Mouse (Mus musculus): ENCODE results near the gene Tspo. TPM values are rescaled to one million over a fixed set of nuclear protein-coding genes. Genes with fewer than 3 reads are reported as not detected.

Gene Tspo
- polyA plus RNA-seq, 1 experiment from 2014 or later = 40.7 TPM

DNA sequence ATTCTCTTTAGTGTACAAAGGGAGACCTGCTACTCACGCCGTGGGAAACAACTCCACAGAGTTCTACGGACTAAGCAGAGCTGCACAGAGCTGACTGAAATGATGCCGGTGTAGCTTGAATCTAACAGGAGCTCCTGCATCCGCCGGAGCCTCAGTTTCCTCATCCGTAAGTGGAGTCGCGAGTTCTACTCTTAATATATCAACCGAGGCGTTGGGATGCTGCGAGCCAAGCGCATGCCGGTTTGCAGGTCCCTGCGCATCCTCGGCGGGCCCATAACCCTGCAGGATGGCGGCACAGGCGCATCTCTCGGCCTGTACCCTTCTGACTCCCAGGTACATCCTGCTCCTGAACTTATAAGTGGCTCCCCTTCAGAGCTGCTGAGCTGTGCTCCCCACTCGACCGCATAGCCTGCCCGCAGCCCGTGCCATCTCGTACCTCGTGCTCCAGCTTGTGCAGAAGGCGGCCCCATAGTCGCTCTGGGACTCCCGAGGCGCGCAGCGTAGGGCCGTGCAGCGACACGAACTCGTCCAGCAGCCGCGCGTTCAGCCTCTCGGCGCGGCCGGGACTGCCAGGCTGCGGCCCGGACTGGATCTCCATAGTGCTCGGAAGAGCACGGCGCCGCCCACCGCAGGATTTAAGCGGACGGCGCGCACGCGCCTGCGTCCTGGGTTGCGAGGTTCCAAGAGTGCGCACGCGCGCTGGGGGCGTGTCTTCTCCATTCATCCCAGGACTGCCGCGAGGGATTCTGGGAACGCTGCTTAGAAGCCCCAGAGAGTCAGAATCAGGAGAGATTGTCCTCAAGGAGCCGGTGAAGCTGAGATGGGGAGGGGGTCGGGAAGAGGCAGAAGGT, 31.3 kb downstream of the Tspo start, which contains the start of gene Ttll12:
Gene Ttll12 (minus strand): TSS at position 645 of the 851 bp plus-strand sequence.
- no peaks in the 10 kb centered on the region for H3K9me3 ChIP-seq
- under 1% methylated on average over 68 of the region's 68 CpGs for WGBS
- H3K4me1 ChIP-seq (replicated peaks) = peaks cover 37% of the 10 kb centered on the region
- peak within 1 kb of the TSS; percentile 92 for H3K4me3 ChIP-seq
- peak within 1 kb of the TSS; percentile 93 for H3K27ac ChIP-seq
- H3K27me3 ChIP-seq (ENCODE audit: insufficient read depth, poor library complexity, severe bottlenecking) = no peaks in the 10 kb centered on the region
- peaks cover 27% of the 10 kb centered on the region for H3K36me3 ChIP-seq
- DNase-seq (ENCODE audit: low spot score) = peak; percentile 95

DNA sequence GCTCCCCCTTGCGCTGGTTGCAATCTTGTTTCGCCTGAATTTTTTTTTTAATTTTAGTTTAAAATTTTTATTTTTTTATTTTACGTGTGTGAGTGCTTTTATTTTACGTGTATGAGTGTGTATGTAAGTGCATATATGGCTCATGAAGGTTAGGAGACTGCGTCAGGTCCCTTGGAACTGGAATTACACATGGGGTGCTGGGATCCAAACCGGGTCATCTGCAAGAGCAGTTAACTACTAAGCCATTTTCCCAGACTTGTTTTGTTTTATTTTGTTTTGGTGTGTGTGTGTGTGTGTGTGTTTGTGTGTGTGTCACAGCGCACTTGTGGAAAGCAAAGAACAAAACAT, 31.9 kb downstream of the Tspo start:
- Histone ChIP-seq H3K36me3 (peaks cover 21% of the 10 kb centered on the region), H3K9me3 (no peaks in the 10 kb centered on the region), H3K4me1 (replicated peaks) (peaks cover 33% of the 10 kb centered on the region), H3K27ac (peak overlapping the region; percentile 93), H3K27me3 (ENCODE audit: insufficient read depth, poor library complexity, severe bottlenecking) (no peaks in the 10 kb centered on the region), H3K4me3 (peak overlapping the region; percentile 92)
- 38% methylated on average over 7 of the region's 7 CpGs for WGBS
- no peak for DNase-seq (ENCODE audit: low spot score)

DNA sequence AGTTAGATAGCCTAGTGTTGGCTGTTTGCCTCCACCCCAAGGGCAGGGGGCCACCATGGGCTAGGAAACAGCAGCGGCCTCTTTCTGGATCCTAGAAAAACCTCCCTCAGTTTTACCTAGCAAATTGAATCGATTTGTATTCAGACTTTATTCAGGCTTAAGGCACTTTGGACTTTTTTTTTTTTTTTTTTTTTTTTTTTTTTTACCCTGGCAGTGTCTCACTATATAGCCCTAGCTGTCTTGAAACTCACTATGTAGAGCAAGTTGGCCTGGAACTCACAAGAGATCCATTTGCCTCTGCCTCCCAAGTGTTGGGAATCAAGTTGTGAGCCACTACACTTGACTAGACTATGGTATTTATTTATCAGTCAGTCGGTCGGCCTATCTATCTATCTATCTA, 33.4 kb downstream of the Tspo start:
- Histone ChIP-seq H3K4me3 (no peak overlapping the region), H3K27me3 (ENCODE audit: insufficient read depth, poor library complexity, severe bottlenecking) (no peaks in the 10 kb centered on the region), H3K9me3 (no peaks in the 10 kb centered on the region), H3K36me3 (peaks cover 7% of the 10 kb centered on the region; the same call in 1 of the 2 replicates), H3K4me1 (replicated peaks) (peaks cover 30% of the 10 kb centered on the region), H3K27ac (no peak overlapping the region)
- WGBS = 84% methylated on average over 4 of the region's 4 CpGs
- DNase-seq (ENCODE audit: low spot score) = no peak

DNA sequence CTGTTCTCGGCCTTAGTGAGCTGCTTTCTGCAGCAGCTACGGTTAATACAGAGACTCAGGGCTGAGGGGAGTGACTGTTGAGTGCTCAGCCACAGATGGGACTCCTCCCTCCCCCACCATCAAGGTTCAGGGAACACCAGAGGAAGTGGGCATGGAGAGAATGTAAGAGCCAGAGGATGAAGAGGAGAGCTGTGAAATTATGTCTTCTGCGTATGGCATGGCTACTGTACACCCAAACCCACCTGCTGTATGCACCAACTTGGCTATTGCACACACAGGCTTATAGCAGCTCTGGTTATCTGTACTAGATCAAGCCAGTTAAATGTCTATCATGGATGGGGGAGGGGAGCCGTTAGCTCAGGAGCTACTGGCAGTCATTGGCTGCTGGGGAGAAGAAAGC, 37.8 kb downstream of the Tspo start:
- no peak overlapping the region for H3K4me3 ChIP-seq
- no peaks in the 10 kb centered on the region for H3K27me3 ChIP-seq (ENCODE audit: insufficient read depth, poor library complexity, severe bottlenecking)
- peaks cover 17% of the 10 kb centered on the region for H3K36me3 ChIP-seq
- H3K9me3 ChIP-seq = no peaks in the 10 kb centered on the region
- no peaks in the 10 kb centered on the region for H3K4me1 ChIP-seq (replicated peaks)
- WGBS = 73% methylated on average over 4 of the region's 4 CpGs
- DNase-seq (ENCODE audit: low spot score) = no peak
- H3K27ac ChIP-seq = no peak overlapping the region

DNA sequence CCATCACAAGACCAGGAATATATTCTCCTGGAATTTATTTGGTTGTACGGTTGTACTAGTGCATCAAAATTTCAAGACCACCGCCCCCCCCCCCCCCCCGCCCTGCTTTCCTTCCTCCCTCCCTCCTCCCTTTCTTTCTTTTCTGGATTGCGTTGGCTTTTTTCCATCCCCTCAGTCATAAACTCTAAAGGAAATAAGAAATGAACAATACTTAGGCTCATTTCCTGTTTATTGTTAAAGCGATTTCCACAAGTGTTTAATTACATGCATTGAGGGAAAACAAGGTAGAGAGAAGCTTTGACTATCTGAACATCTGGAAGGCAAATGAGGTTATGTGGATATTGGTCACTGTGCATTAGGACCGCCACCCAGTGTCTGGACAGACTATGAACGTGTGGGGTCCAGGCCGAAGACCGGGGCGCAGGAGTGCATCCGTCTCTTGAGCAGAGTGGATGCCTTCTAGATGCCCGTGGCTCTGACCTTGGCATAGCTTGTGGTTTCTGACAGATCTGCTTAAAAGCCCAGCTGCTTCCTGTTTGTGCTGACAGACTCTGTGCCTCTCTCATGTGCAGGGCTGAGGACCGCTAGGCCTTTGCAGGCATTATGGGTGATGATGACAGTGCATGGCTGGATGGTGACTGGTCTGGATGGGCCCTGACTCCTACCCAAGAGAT, 39.1 kb downstream of the Tspo start:
- H3K27me3 ChIP-seq (ENCODE audit: insufficient read depth, poor library complexity, severe bottlenecking) = no peaks in the 10 kb centered on the region
- H3K4me1 ChIP-seq (replicated peaks) = no peaks in the 10 kb centered on the region
- DNase-seq (ENCODE audit: low spot score) = no peak
- no peak overlapping the region for H3K4me3 ChIP-seq
- H3K36me3 ChIP-seq = peaks cover 28% of the 10 kb centered on the region
- 87% methylated on average over 13 of the region's 13 CpGs for WGBS
- no peak overlapping the region for H3K27ac ChIP-seq
- H3K9me3 ChIP-seq = no peaks in the 10 kb centered on the region

DNA sequence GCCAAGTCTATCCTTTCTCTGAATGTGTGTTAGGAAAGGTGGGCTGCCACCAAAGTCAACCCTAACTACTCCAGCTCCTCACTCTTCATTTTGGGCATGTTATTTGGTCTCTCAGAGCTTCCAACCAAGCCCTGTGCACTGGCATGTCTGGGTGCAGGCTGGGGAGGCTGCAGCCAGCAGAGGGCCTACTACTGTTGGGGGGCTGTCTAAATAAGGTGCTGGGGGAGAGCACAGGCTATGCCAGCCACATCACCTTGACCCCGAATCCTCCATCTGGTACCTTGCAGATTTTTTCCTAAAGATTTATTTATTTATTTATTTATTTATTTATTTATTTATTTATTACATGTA, 39.6 kb downstream of the Tspo start:
- DNase-seq (ENCODE audit: low spot score) = no peak
- H3K4me3 ChIP-seq = no peak overlapping the region

DNA sequence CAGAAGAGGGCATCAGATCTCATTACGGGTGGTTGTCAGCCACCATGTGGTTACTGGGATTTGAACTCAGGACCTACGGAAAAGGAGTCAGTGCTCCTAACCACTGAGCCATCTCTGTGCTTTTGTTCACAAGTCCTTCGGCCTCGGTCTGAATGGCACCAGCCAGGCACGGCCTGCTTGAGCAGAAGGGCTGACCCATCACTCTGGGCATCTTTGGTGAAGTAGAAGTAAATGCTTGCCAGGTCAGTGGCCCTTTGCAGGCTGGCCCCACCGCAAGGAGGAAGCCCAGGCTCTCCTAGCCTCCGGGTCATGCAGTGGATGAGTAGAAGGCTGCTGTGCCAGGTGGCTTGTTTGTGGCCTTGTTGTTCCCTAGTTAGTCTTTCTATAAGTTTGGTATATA, 40.0 kb downstream of the Tspo start:
- Histone ChIP-seq H3K4me1 (replicated peaks) (no peaks in the 10 kb centered on the region), H3K27me3 (ENCODE audit: insufficient read depth, poor library complexity, severe bottlenecking) (no peaks in the 10 kb centered on the region), H3K4me3 (no peak overlapping the region), H3K27ac (no peak overlapping the region), H3K9me3 (no peaks in the 10 kb centered on the region), H3K36me3 (peaks cover 37% of the 10 kb centered on the region)
- DNase-seq (ENCODE audit: low spot score) = no peak
- WGBS = 95% methylated on average over 7 of the region's 7 CpGs

More for the DNA sequence above, 39.6 kb downstream of the Tspo start:
- Histone ChIP-seq H3K27me3 (ENCODE audit: insufficient read depth, poor library complexity, severe bottlenecking) (no peaks in the 10 kb centered on the region), H3K9me3 (no peaks in the 10 kb centered on the region), H3K36me3 (peaks cover 33% of the 10 kb centered on the region), H3K4me1 (replicated peaks) (no peaks in the 10 kb centered on the region), H3K27ac (no peak overlapping the region)
- 73% methylated on average over 1 of the region's 1 CpGs for WGBS

DNA sequence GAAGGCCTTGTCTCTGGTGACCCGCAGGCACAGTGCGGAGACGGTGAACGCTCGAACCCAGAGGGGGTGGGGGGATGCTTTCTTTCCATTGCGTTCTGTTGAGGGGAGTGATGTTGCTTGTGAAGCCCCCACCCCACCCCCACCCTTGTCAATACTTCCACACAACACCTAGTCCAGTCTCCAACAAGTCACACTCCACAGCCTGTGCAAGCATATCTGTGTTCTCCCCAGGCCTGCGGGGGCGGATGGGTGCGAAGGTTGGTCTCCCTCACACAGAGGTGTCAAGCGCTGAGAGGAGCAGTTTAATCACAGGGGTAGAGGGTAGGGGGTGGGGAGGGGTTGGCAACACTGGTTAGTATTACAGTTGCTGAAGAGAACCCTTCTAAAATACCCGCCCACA, 42.8 kb downstream of the Tspo start:
- no peak for DNase-seq (ENCODE audit: low spot score)
- H3K27ac ChIP-seq = no peak overlapping the region
- H3K4me1 ChIP-seq (replicated peaks) = no peaks in the 10 kb centered on the region
- H3K9me3 ChIP-seq = no peaks in the 10 kb centered on the region
- no peak overlapping the region for H3K4me3 ChIP-seq
- H3K36me3 ChIP-seq = peaks cover 64% of the 10 kb centered on the region
- no peaks in the 10 kb centered on the region for H3K27me3 ChIP-seq (ENCODE audit: insufficient read depth, poor library complexity, severe bottlenecking)
- 91% methylated on average over 11 of the region's 11 CpGs for WGBS

DNA sequence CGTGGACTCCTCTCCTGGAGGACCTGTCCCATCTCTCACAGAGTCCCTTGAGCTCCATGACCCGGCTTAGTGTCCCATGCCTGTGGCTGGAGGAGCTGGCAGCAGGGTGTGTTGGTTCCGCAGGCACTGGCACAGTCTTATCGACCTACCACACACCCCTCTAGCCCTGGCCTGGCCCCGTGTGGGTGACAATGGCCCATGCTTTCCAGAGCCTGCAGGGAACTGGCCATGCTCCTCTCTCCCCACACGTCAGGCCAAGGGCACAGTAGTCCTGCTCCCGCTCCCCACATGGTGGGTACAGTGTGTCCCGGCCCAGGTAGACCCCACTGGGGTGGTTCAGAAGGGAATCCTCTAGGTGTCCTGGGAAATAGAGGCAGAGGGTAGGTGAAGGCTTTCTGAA, 43.3 kb downstream of the Tspo start:
- no peak for DNase-seq (ENCODE audit: low spot score)
- Histone ChIP-seq H3K9me3 (no peaks in the 10 kb centered on the region), H3K36me3 (peaks cover 69% of the 10 kb centered on the region), H3K4me3 (no peak overlapping the region), H3K27me3 (ENCODE audit: insufficient read depth, poor library complexity, severe bottlenecking) (no peaks in the 10 kb centered on the region), H3K27ac (no peak overlapping the region), H3K4me1 (replicated peaks) (no peaks in the 10 kb centered on the region)
- WGBS = 90% methylated on average over 8 of the region's 8 CpGs

DNA sequence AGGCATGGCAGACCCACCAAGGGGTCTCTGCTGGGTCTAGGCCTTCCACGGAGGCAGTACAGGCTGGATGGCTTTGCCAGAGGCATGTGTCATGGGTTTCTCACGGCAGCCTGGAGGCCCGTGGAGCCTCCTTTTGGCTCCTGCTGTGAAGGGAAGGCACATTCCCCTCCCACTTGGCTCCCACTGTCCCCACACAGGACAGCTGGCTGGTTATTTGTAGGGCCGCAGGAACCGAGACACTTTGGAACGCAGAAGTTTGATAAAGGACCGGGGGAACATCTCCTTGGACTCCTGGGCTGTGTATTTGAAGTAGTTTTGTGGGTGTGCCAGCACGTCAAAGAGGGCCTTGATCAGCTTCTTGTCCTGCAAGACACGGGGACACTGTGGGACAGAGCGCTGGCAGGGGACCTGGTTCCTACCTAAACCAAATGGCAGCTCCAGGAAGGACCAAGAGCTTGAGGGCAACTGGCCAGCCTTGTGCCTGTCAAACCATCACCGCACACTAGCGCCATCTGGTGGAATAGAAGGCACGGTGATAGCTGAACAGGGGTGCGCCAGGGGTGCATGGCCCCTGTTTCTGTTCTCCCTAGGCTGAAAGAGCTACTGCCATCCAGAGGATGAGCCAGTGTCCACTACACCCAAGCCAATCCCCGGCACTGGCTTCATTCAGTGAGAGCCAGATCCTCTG, 43.9 kb downstream of the Tspo start:
- no peaks in the 10 kb centered on the region for H3K27me3 ChIP-seq (ENCODE audit: insufficient read depth, poor library complexity, severe bottlenecking)
- no peak overlapping the region for H3K27ac ChIP-seq
- no peaks in the 10 kb centered on the region for H3K9me3 ChIP-seq
- no peaks in the 10 kb centered on the region for H3K4me1 ChIP-seq (replicated peaks)
- peaks cover 74% of the 10 kb centered on the region for H3K36me3 ChIP-seq
- WGBS = 54% methylated on average over 15 of the region's 15 CpGs
- H3K4me3 ChIP-seq = no peak overlapping the region
- peak; percentile 66 for DNase-seq (ENCODE audit: low spot score)

DNA sequence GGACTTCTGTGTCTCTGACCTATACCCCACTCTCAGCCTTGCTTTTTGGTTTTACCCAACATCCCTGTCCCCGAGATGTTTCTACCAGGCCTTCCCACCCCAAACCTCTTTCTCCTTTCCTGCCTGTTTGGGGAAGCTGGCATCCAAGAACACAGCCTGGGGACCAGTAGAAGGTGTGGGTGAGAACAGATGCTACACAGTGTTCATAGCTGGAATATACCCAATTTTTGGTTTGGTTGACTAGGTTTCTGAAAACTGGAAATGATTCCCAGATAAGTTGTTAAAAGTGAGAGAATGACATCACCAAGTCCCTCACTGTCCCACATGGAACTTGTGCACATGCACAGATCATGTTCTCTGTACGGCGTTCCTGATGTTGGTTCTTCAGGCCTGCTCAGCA, 51.9 kb downstream of the Tspo start:
- Histone ChIP-seq H3K4me3 (no peak overlapping the region), H3K9me3 (no peaks in the 10 kb centered on the region), H3K27ac (no peak overlapping the region), H3K4me1 (replicated peaks) (no peaks in the 10 kb centered on the region), H3K27me3 (ENCODE audit: insufficient read depth, poor library complexity, severe bottlenecking) (no peaks in the 10 kb centered on the region), H3K36me3 (peaks cover 99% of the 10 kb centered on the region)
- no peak for DNase-seq (ENCODE audit: low spot score)
- WGBS = 92% methylated on average over 3 of the region's 3 CpGs

Data from hindbrain, embryonic 10.5 days (tissue).